ENCODE assay signal across 8 mouse cellular contexts in genomic region chr8:109917277-109917676, GRCm38 (mm10). TPM values are rescaled to one million over a fixed set of nuclear protein-coding genes. Genes with fewer than 3 reads are reported as not detected.
A peak's percentile ranks its signal among the peaks of the same experiment; 100 is the strongest.
DNase-seq lines count a peak whose midpoint lies in the region; ATAC-seq lines count a peak whose summit lies in the region.

No protein-coding gene starts in this region.

- peak; percentile 90 for ATAC-seq in activated CD4-positive, CD25-positive, alpha-beta regulatory T cell, adult 4 months
- ATAC-seq in common myeloid progenitor, adult 5-6 weeks (replicated peaks; ENCODE audit: low read depth, poor library complexity, severe bottlenecking): peak; percentile 99

- intact Hi-C loops in heart, postnatal 36 days (cut with DNase I): loop anchor here (1.0 to 10.0 kb wide), 3 partner anchors 64 to 322 kb away; partner anchors contain the start of gene Zfp821
- intact Hi-C loops in left cerebral cortex, postnatal 25 days (cut with DNase I): loop anchor here (1.0 kb wide), 1 partner anchor 64 kb away; no protein-coding TSS in a partner anchor

- peak; percentile 43 for DNase-seq in right cerebral cortex, adult 18-20 months
- no peak for DNase-seq in right cerebral cortex, postnatal 4 days
- DNase-seq in heart, postnatal 36 days: peak; percentile 27 to 37
- peak; percentile 53 to 68 for DNase-seq in left cerebral cortex, postnatal 25 days (ENCODE audit: low spot score in 2 of 2)
- DNase-seq in natural killer cell, adult 2 months (ENCODE audit: low spot score in 2 of 2): peak; percentile 25 to 61
- no peak for DNase-seq in yolk sac, embryonic 10.5 days (ENCODE audit: low spot score)

RNA-seq across cellular contexts. Expression of gene Marveld3, which starts 44.7 kb away (rescaled TPM):
- polyA plus RNA-seq in activated CD4-positive, CD25-positive, alpha-beta regulatory T cell, adult 4 months (2017; shearing (Covaris generic)): not detected
- not detected in 2 replicates for total RNA-seq in common myeloid progenitor, adult 5-6 weeks (2017)
- total RNA-seq in heart, postnatal 36 days (2021): under 1 TPM; 0.14 to 0.19 TPM
- total RNA-seq in left cerebral cortex, postnatal 25 days (2021): not detected

RNA-seq across cellular contexts. Expression of gene Phlpp2, which starts 48.9 kb away (rescaled TPM):
- 1 to 10 TPM; 1.0 to 1.3 TPM for polyA plus RNA-seq in activated CD4-positive, CD25-positive, alpha-beta regulatory T cell, adult 4 months (2017; shearing (Covaris generic))
- total RNA-seq in common myeloid progenitor, adult 5-6 weeks (2017): 6.0 and 10.7 TPM in 2 replicates
- total RNA-seq in heart, postnatal 36 days (2021): 1 to 10 TPM; 4.8 to 5.5 TPM
- 10 to 100 TPM; 33.7 to 35.1 TPM for total RNA-seq in left cerebral cortex, postnatal 25 days (2021)

Comparison
In these comparisons a context has a peak if more than half of its experiments do, and no peak if none do; other contexts are left out.
1. DNase-seq: peak in right cerebral cortex, adult 18-20 months (single experiment), heart, postnatal 36 days (2 of 2), left cerebral cortex, postnatal 25 days (2 of 2) and natural killer cell, adult 2 months (2 of 2); none in right cerebral cortex, postnatal 4 days (single experiment) and yolk sac, embryonic 10.5 days (single experiment).